Mouse (Mus musculus) left cerebral cortex, adult 11 months (tissue): Measurements from ENCODE around the gene Plac8.

Experiments used
- DNase-seq: peaks from one replicate; pipeline ENCODE4 v3.0.0; 2022; ENCODE audit warnings: low spot score

Plac8 gene

GRCm38 (mm10) chr5:100578863-100579411 lies 6.9 kb upstream of the Plac8 start:
- DNase-seq = no peak

GRCm38 (mm10) chr5:100574771-100575170 lies 2.7 kb upstream of the Plac8 start:
- DNase-seq = no peak

GRCm38 (mm10) chr5:100573256-100573655 lies 1.2 kb upstream of the Plac8 start:
- no peak for DNase-seq

- DNase-seq = no peak
These were observed 1.3 kb downstream of the Plac8 start for GRCm38 (mm10) chr5:100570716-100571115.

GRCm38 (mm10) chr5:100569997-100570595 lies 1.9 kb downstream of the Plac8 start:
- DNase-seq = no peak

- DNase-seq = no peak
These were observed 2.7 kb downstream of the Plac8 start for GRCm38 (mm10) chr5:100569250-100569934.

GRCm38 (mm10) chr5:100568802-100569201 lies 3.2 kb downstream of the Plac8 start:
- no peak for DNase-seq

GRCm38 (mm10) chr5:100568177-100568576 lies 3.9 kb downstream of the Plac8 start:
- no peak for DNase-seq

- DNase-seq = no peak
These were observed 4.6 kb downstream of the Plac8 start for GRCm38 (mm10) chr5:100567258-100568032.

- DNase-seq = no peak
These were observed 5.2 kb downstream of the Plac8 start for GRCm38 (mm10) chr5:100566798-100567197.

- DNase-seq = no peak
These were observed 9.3 kb downstream of the Plac8 start for GRCm38 (mm10) chr5:100562702-100563101.

- no peak for DNase-seq
These were observed 12.7 kb downstream of the Plac8 start for GRCm38 (mm10) chr5:100559357-100559756.

- DNase-seq = no peak
These were observed 13.3 kb downstream of the Plac8 start for GRCm38 (mm10) chr5:100558783-100559182.

GRCm38 (mm10) chr5:100557537-100557936 lies 14.5 kb downstream of the Plac8 start:
- no peak for DNase-seq

GRCm38 (mm10) chr5:100557019-100557418 lies 15.0 kb downstream of the Plac8 start:
- no peak for DNase-seq

GRCm38 (mm10) chr5:100553426-100553825 lies 18.6 kb downstream of the Plac8 start:
- DNase-seq = no peak

- no peak for DNase-seq
These were observed 20.1 kb downstream of the Plac8 start for GRCm38 (mm10) chr5:100551952-100552351.

- no peak for DNase-seq
These were observed 21.9 kb downstream of the Plac8 start for GRCm38 (mm10) chr5:100550151-100550550.

- no peak for DNase-seq
These were observed 22.7 kb downstream of the Plac8 start for GRCm38 (mm10) chr5:100549311-100549710.

GRCm38 (mm10) chr5:100548236-100548635 lies 23.8 kb downstream of the Plac8 start:
- no peak for DNase-seq

- no peak for DNase-seq
These were observed 25.6 kb downstream of the Plac8 start for GRCm38 (mm10) chr5:100546294-100547080.

- DNase-seq = peak; percentile 13
These were observed 35.4 kb downstream of the Plac8 start for GRCm38 (mm10) chr5:100536638-100537037.
